Mouse (Mus musculus): ENCODE measurements around the gene Pi4k2b.

Gene Pi4k2b

DNA sequence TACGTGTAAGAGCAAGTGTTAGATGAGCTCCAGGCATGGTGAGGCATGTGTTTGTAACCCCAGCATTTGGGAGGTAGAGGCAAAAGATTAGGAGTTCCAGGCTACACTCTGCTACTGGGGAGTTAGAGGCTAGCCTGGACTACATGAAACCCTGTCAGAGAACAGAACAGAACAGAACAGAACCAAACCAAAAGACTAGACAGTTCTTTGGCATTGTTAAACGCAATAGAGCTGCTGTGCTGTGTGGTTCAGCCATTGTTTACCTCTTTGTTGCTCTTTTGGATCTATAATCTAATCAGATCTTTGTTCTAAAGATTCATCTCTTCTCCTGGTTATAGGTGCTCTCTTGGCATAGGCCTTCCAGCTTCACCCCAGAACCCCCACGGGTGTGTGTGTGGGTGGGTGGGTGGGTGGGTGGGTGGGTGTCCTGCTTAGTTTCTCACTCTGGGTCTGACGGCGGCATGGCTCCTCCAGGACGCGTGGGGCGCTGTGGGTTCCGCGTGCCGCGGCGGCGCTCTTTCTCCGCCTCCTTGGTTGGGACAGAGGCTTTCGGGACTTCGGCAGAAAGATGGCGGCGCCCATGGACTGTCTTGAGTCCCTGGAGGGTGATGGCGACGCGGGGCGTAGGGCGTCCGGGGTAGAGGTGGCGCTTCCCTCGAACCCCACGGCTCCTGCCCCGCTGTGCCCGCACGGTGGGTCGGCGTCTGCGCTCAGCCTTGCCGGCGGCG lies 41.3 kb downstream of the Pi4k2b start:
- peak; percentile 89 to 91 for DNase-seq

- DNase-seq: no peak
Measured at GRCm38 (mm10) chr5:52783251-52783620, 41.9 kb downstream of the Pi4k2b start.

DNA sequence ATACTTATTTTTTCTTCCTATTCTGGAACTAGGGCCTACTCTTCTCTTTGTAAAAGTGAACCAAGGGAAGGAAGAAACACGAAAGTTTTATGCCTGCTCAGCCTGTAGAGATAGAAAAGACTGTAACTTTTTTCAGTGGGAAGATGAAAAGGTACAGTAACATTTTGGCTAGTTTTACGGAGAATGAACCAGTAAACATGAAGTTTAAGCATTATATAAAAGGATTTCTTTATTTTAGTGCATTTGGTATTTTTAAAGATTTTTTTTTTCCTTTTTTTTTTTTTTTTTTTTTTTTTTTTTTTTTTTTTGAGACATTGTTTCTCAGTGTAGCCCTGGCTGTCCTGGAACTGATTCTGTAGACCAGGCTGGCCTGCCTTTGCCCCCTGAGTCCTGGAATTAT lies 42.6 kb downstream of the Pi4k2b start:
- no peak for DNase-seq

DNA sequence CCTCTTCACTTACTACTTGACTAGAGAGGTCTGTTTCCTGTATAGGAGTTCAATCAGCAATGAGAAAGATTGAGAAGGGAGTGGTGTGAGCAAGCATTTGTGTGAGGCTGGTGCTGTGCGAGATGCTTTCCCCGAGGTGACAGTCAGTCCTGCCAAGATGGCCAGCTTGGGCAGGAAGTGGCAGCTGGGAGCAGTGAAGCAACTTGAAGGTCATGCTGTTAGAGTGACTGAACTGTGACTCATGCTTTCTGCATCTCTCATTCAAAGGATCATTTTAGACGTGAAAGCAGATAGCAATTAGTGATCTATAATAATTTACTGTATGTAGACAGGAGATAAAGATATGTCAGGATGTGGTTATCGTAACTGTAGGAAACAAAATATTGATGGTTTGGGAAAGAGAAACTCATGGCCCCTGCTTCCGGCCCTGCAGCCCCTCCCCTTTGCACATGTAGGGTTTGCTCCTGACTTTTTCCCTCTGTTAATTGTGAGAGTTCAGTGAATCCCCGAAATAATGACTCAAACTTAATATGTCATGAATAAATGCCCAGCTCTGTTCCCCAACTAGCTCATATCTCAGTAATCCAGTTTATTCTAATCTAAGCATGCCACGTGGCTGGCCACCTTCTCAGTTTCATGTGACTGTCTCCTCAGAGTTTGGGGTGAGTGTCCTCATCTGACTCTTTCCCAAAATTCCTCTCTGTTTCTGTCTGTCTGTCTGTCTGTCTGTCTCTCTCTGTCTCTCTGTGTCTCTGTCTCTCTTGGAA lies 45.4 kb downstream of the Pi4k2b start:
- peak in 1 of 2 experiments; percentile 19 for DNase-seq

- DNase-seq: no peak
Measured at GRCm38 (mm10) chr5:52793230-52793629, 51.9 kb downstream of the Pi4k2b start.

DNA sequence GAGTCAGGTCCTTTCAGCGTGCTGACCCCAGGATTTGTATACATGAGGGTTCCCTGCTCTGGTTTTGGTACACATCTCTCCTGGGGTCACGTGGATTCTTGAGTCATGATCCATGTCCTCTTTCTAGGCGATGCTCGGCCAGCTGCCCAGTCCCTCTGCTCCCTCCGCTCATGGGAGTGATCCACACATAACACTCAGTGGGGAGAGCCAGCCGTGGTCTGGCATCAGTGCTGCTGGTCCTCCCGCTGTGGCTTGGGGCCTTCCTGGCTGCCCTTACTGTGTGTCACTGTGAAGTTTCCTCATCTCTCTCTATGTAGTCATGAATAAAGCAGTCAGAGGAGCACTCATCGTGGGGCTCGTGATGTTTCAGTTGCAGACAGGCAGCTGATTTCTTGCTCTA lies 52.7 kb downstream of the Pi4k2b start:
- DNase-seq: no peak

- no peak for DNase-seq
Measured at GRCm38 (mm10) chr5:52799274-52799985, 58.1 kb downstream of the Pi4k2b start.

DNA sequence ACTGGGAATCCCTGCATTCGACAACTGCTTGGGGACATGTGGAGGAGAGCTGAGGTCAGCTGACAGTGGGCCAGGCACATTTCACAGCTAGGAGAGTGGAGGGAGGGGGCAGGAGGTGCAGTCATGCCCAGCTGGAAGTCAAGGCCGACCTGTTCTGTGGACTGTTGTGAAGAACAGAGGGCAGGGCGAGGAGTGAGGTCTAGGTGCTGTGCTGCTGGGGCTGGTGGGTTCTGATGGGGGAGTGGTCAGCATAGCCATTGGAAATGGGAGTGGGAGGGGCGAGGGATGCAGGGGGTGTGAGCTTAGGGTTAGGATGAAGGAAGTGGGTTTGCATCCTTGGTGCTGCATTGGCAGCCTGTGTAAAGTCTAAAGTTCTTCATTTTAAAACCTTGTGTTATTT lies 64.4 kb downstream of the Pi4k2b start:
- no peak for DNase-seq

- no peak for DNase-seq
Measured at GRCm38 (mm10) chr5:52806349-52806748, 65.0 kb downstream of the Pi4k2b start.

GRCm38 (mm10) chr5:52807030-52807429 lies 65.7 kb downstream of the Pi4k2b start:
- no peak for DNase-seq

- DNase-seq: no peak
Measured at GRCm38 (mm10) chr5:52810446-52810845, 69.1 kb downstream of the Pi4k2b start.

DNA sequence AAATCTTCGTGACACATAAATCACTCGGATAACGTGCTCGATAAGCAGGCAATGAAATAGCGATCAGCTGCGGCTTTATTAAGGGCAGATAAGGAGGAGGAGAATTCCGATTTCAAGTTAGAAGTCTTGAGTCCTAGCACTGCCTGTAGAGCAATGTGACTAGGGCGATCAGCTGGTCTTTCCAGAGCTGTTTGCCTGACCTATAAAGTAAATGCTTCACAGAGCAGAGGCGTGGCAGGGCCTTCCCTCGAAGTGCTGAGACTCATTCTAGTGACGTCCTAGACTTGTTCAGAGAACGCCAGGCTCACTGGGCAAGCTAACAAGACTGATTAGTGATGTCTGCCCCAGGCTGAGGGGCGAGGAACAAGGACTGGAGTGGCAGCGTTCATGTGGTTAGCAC lies 69.7 kb downstream of the Pi4k2b start:
- no peak for DNase-seq

- DNase-seq: no peak
Measured at GRCm38 (mm10) chr5:52812456-52812855, 71.1 kb downstream of the Pi4k2b start.

DNA sequence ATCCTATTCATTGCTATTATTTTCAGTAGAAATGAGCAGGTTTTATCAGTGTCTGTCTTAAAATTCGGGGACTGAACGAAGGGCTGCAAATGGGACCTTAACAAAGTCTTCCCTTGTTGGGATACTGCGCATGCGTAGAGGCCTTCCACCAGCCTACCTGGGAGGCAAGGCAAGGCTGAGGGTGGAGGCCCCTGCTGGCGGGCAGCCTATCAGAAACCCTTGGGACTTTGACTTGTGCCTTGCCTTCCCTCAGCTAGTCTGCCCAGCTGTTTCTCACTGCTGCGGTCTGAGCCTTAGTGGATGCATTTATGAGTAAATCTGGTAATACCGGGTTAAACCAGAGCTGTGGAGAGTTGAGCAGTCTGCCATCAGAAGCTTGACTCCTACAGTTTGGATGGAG lies 71.9 kb downstream of the Pi4k2b start:
- DNase-seq: no peak

DNA sequence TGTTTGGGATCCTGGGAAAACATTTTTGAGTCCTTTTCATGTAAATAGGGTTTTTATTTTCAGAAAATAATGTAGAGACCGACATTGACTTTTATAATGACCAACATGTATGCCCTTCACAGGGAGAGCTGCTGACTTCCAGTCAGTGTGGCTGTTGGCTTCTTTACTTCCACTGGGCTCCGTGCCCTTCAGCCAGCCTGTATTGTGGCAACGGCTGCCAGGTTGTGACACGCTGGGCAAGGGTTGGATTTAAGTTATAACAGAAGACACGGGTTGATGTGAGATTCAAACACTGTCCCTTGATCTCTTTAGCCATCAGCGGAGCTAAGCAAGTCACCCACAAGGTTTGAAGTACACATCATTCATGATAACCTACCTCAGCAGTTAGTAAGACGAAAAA lies 77.3 kb downstream of the Pi4k2b start:
- DNase-seq: peak; percentile 30
